Mouse (Mus musculus) naive thymus-derived CD4-positive, alpha-beta T cell, adult 2 months (primary cell): ENCODE measurements at regions not wholly inside any gene's neighbourhood (a gene's known extent, or its start where the extent isn't known, plus 50 kb on each side); places are given as distances from the start of the nearest gene placed in this dataset.
A peak's percentile ranks its signal among the peaks of the same experiment; 100 is the strongest.

Experiments
- DNase-seq: peaks from one replicate; pipeline ENCODE4 v3.0.0-alpha.2; 2011; ENCODE audit warnings: low read depth

- peak; percentile 79 for DNase-seq
Observed at GRCm38 (mm10) chr12:99096930-99097617, 176.7 kb downstream of the Ttc8 start.

- DNase-seq = no peak
Observed at GRCm38 (mm10) chr12:99097618-99098066, 177.3 kb downstream of the Ttc8 start.

GRCm38 (mm10) chr12:99099881-99100280 is 179.5 kb downstream of the Ttc8 start:
- no peak for DNase-seq

GRCm38 (mm10) chr12:99108616-99109015 is 188.2 kb downstream of the Ttc8 start:
- DNase-seq = no peak

GRCm38 (mm10) chr12:99113781-99114180 is 193.4 kb downstream of the Ttc8 start:
- no peak for DNase-seq

GRCm38 (mm10) chr12:99116491-99116890 is 196.1 kb downstream of the Ttc8 start:
- DNase-seq = no peak

GRCm38 (mm10) chr12:99118381-99119115 is 198.2 kb downstream of the Ttc8 start:
- no peak for DNase-seq

GRCm38 (mm10) chr12:99119966-99120365 is 199.6 kb downstream of the Ttc8 start:
- DNase-seq = no peak

GRCm38 (mm10) chr12:99123611-99124495 is 203.5 kb downstream of the Ttc8 start:
- no peak for DNase-seq

GRCm38 (mm10) chr12:99126129-99126528 is 205.8 kb downstream of the Ttc8 start:
- DNase-seq = no peak
